Comparison of ENCODE assay signal across 21 mouse cellular contexts in the genomic region with DNA sequence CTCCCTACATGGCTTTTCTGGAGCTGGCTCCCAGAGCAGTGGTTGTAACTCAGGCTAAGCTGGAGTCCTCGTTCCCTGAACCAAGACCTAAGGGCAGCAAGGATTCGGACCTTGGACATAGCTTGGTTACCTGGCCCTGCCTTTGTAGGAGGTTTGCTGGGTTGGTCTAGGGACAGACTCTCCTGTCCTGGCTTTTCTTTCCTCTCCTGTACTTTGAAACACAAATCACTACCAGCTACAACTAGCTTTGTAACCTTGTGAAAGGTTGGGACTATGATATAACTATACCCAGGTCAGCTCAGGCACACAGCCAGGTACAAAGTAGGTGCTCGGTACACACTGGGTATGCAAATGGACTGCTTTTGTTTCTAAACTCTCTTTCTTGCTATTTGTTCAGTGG.
DNase-seq lines count a peak whose midpoint lies in the region; ATAC-seq and TF ChIP-seq lines count a peak whose summit lies in the region.
"Had no signal": no experiment of that assay in that cellular context is flagged by ENCODE, and none has a peak within 500 bp of the region (broad histone marks: within the 10 kb centered on the region; RNA-seq: fewer than 3 reads in every experiment).

No protein-coding gene starts in this region.

- no peak for ATAC-seq in hindbrain, embryonic 13.5 days (ENCODE audit: low FRiP score)
- ATAC-seq in stomach, postnatal 0 days (ENCODE audit: low FRiP score, low TSS enrichment) = no peak
- ATAC-seq: activated CD4-positive, CD25-positive, alpha-beta regulatory T cell, adult 4 months; forebrain, embryonic 14.5 days; hindbrain, embryonic 16.5 days; inflammation-experienced regulatory T-cells, adult 6 months; Patski had no signal

- H3K27me3 ChIP-seq in hindbrain, embryonic 10.5 days (ENCODE audit: insufficient read depth, poor library complexity, severe bottlenecking) = peaks cover 41% of the 10 kb centered on the region
- H3K27me3 ChIP-seq in hindbrain, embryonic 13.5 days = 0 out of 2 replicates have a peak, but pooled peaks cover 8% of the 10 kb centered on the region
- H3K27me3 ChIP-seq in embryonic facial prominence, embryonic 10.5 days (replicated peaks; ENCODE audit: low read depth, poor library complexity, severe bottlenecking) = peaks cover 73% of the 10 kb centered on the region
- H3K27me3 ChIP-seq in stomach, postnatal 0 days (ENCODE audit: control insufficient read depth, insufficient read depth, low read length) = no peaks in the 10 kb centered on the region
- H3K27me3 ChIP-seq: embryonic facial prominence, embryonic 12.5 days; Patski had no signal

- no peak overlapping the region for H3K4me2 ChIP-seq in hindbrain, embryonic 13.5 days
- H3K4me2 ChIP-seq in stomach, postnatal 0 days (replicated peaks; ENCODE audit: low read depth) = no peak overlapping the region
- H3K4me2 ChIP-seq: embryonic facial prominence, embryonic 12.5 days; heart, embryonic 11.5 days; heart, embryonic 15.5 days had no signal

- no peak for TF ChIP-seq EP300 in stomach, postnatal 0 days (optimal IDR thresholded peaks at IDR 0.05)

- no peaks in the 10 kb centered on the region for H3K36me3 ChIP-seq in hindbrain, embryonic 10.5 days
- H3K36me3 ChIP-seq in hindbrain, embryonic 13.5 days = no peaks in the 10 kb centered on the region
- H3K36me3 ChIP-seq in embryonic facial prominence, embryonic 10.5 days (replicated peaks) = no peaks in the 10 kb centered on the region
- no peaks in the 10 kb centered on the region for H3K36me3 ChIP-seq in stomach, postnatal 0 days (ENCODE audit: control insufficient read depth, insufficient read depth, low read length)
- H3K36me3 ChIP-seq: embryonic facial prominence, embryonic 12.5 days; heart, embryonic 15.5 days had no signal

- 63% methylated on average over 3 of the region's 3 CpGs for WGBS in hindbrain, embryonic 10.5 days
- 75% methylated on average over 3 of the region's 3 CpGs for WGBS in hindbrain, embryonic 13.5 days
- WGBS in embryonic facial prominence, embryonic 10.5 days = 61% methylated on average over 3 of the region's 3 CpGs
- 87% methylated on average over 3 of the region's 3 CpGs for WGBS in stomach, postnatal 0 days

- no peak for TF ChIP-seq CTCF in stomach, postnatal 0 days (IDR thresholded peaks at IDR 0.05; ENCODE audit: low read depth)

- H3K4me1 ChIP-seq in hindbrain, embryonic 10.5 days (replicated peaks) = peaks cover 56% of the 10 kb centered on the region
- H3K4me1 ChIP-seq in hindbrain, embryonic 13.5 days (replicated peaks) = peaks cover 18% of the 10 kb centered on the region
- peaks cover 56% of the 10 kb centered on the region for H3K4me1 ChIP-seq in embryonic facial prominence, embryonic 10.5 days
- peaks cover 3% of the 10 kb centered on the region for H3K4me1 ChIP-seq in stomach, postnatal 0 days (replicated peaks; ENCODE audit: control insufficient read depth, insufficient read depth)

- H3K4me3 ChIP-seq in hindbrain, embryonic 10.5 days = no peak overlapping the region
- no peak overlapping the region for H3K4me3 ChIP-seq in hindbrain, embryonic 13.5 days
- no peak overlapping the region for H3K4me3 ChIP-seq in embryonic facial prominence, embryonic 10.5 days
- H3K4me3 ChIP-seq in stomach, postnatal 0 days (ENCODE audit: low read depth, low read length) = no peak overlapping the region
- H3K4me3 ChIP-seq: embryonic facial prominence, embryonic 12.5 days; heart, embryonic 15.5 days had no signal

- DNase-seq in hindbrain, embryonic 10.5 days (ENCODE audit: low spot score) = no peak
- DNase-seq in embryonic facial prominence, embryonic 10.5 days (ENCODE audit: low spot score) = no peak
- DNase-seq in kidney, adult 9 months = peak; percentile 93
- peak; percentile 67 to 89 for DNase-seq in kidney, postnatal 25 days
- no peak for DNase-seq in cerebellum, postnatal 36 days
- DNase-seq in stomach, postnatal 0 days (ENCODE audit: low spot score) = no peak
- no peak for DNase-seq in gastrocnemius, postnatal 10 days
- DNase-seq: adrenal gland, postnatal 25 days; cerebellum, adult 18-20 months; cerebellum, adult 9-11 months; heart, adult 18-20 months; heart, postnatal 14 days had no signal

- H3K9me3 ChIP-seq in hindbrain, embryonic 10.5 days = 0 out of 2 replicates have a peak, but pooled peaks cover 3% of the 10 kb centered on the region
- H3K9me3 ChIP-seq in hindbrain, embryonic 13.5 days = no peaks in the 10 kb centered on the region
- H3K9me3 ChIP-seq in embryonic facial prominence, embryonic 10.5 days = no peaks in the 10 kb centered on the region; the same call in 1 of the 2 replicates
- H3K9me3 ChIP-seq in stomach, postnatal 0 days (ENCODE audit: control insufficient read depth, low read length) = no peaks in the 10 kb centered on the region
- H3K9me3 ChIP-seq: embryonic facial prominence, embryonic 12.5 days; heart, embryonic 15.5 days had no signal

- peak overlapping the region; percentile 59; the same call in 1 of the 2 replicates for H3K27ac ChIP-seq in hindbrain, embryonic 10.5 days
- no peak overlapping the region for H3K27ac ChIP-seq in hindbrain, embryonic 13.5 days
- H3K27ac ChIP-seq in embryonic facial prominence, embryonic 10.5 days (replicated peaks) = peak overlapping the region; percentile 60; the same call in 1 of the 2 replicates
- no peak overlapping the region for H3K27ac ChIP-seq in stomach, postnatal 0 days (replicated peaks)
- H3K27ac ChIP-seq: embryonic facial prominence, embryonic 12.5 days; heart, embryonic 15.5 days had no signal

- no peak overlapping the region for H3K9ac ChIP-seq in hindbrain, embryonic 13.5 days
- no peak overlapping the region for H3K9ac ChIP-seq in stomach, postnatal 0 days (ENCODE audit: low read length)
- H3K9ac ChIP-seq: embryonic facial prominence, embryonic 12.5 days; heart, embryonic 15.5 days had no signal

Comparison
In these comparisons a context has a peak if more than half of its experiments do, and no peak if none do; other contexts are left out.
1. H3K27ac ChIP-seq: peak in hindbrain, embryonic 10.5 days (single experiment) and embryonic facial prominence, embryonic 10.5 days (single experiment); none in hindbrain, embryonic 13.5 days (single experiment) and stomach, postnatal 0 days (single experiment).
2. DNase-seq: peak in kidney, adult 9 months (single experiment) and kidney, postnatal 25 days (2 of 2); none in hindbrain, embryonic 10.5 days (single experiment), embryonic facial prominence, embryonic 10.5 days (single experiment), cerebellum, postnatal 36 days (0 of 2), stomach, postnatal 0 days (single experiment) and gastrocnemius, postnatal 10 days (single experiment).